Mouse (Mus musculus) heart, adult 8-10 months (tissue): Measurements from ENCODE around the gene Plekha6. TPM values are rescaled to one million over a fixed set of nuclear protein-coding genes. Genes with fewer than 3 reads are reported as not detected.
A peak's percentile ranks its signal among the peaks of the same experiment; 100 is the strongest.

Experiments used
- DNase-seq: peaks from one replicate; pipeline ENCODE4 v3.0.0; 2022; ENCODE audit warnings: low spot score
- total RNA-seq, 4 experiments: library from RNA; stranded (reverse); gene quantifications; 2 replicates each; pipeline ENCODE4 v1.2.4; 2022

Gene Plekha6
- total RNA-seq, 4 experiments from 2014 or later, result 55.8 to 74.3 (median 66.5) TPM

GRCm38 (mm10) chr1:133274163-133274562, 110.2 kb downstream of the Plekha6 start:
- DNase-seq, result no peak

DNA sequence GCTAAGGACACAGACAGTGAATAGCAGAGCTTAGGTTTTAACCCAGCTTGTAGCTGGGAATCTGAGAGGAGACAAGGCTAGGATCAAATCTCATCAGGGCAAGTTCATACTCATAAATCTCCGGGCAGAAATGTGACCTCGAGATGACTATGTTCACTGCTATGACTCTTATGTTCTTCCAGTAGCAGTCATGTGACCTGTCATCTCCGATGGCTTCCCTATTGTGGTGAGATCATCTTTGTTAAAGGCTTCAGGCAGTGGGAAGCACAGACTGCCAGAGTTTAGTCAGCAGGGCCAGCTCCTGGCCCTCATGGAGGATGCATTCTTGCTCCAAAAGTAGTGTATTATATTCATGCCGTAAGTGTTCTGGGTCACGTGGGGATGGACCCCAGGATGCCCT, 113.0 kb downstream of the Plekha6 start:
- DNase-seq, result no peak

DNA sequence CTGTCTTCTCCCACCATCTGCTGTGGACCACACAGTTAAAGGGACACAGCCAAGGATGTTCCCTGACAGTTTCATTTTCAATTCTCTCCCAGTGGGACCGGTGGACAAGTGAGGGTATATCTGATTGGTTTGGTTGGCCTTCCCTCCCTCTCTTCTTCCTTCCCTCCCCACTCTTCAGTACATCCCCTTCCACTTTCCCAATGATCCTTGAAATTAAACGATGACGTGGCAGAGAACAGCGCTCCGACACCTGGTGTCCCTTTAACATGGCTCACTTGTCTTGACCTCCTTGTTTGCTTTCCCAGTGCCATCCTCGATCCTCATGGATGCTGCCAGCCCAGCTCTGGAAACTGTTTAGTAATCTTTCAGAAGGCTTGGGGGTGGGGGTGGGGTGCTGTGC, 114.5 kb downstream of the Plekha6 start:
- no peak for DNase-seq

GRCm38 (mm10) chr1:133278946-133279631, 115.1 kb downstream of the Plekha6 start:
- DNase-seq, result no peak

DNA sequence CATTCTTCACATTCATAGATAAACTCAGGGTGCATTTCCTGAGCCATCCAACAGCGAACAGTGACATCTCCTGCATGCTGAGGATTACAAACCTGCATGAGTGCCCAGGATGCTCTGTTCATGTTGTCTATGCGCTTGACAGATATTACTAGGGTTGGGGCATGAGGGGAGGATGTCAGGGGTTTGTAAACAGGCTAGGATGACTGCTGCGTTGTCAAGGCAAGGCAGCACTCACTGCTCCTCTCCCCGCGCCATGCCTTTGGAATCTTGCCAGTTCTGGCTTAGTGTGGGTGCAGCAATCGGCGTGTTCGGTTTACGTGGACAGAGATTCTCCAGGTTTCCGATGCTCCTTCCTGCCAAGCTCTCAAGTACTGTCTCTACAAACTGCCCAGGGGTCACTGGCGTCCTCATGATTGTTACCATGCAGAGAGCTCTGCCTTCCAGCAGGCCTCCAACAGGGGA, 115.7 kb downstream of the Plekha6 start:
- no peak for DNase-seq

DNA sequence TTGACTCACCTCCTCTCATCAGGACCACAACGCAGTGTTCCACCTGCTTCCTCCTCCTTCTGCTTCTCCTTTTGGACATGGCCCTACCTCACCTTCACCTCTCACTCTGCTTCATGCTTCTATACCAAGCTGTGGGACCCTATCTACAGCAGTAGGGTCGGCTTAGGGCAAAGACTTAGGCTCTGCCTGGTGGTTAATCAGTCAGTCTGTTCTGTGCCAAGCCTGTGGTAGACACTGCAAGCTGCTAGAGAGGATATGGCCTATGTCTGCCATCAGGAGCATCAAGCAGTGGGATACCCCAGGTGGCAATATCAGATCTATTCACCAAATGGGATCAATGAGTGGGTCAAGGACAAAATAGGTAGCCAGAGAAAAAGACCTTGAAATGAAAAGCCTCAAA, 116.5 kb downstream of the Plekha6 start:
- DNase-seq, result no peak

DNA sequence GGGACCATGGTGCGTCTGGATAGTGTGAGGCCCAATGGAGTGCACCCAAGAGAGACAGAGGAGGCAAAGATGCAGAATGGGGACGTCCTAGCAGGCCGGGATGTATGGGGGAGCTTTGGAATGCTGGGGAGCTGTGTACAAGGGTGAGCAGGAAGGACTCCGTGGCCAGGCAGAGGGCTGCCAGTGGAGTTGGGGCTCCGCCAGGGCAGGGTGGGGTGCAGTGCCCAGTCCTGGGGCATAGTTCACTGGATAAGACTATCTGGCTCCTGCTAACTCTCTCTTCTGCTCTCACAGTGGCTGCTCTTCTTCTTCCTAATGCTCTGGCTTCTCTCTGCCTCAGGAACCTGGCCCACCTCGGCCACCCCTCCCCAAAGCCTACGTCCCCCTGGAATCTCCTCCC, 121.9 kb downstream of the Plekha6 start:
- DNase-seq, result no peak

- no peak for DNase-seq
Measured at GRCm38 (mm10) chr1:133287051-133287450, 123.0 kb downstream of the Plekha6 start.

DNA sequence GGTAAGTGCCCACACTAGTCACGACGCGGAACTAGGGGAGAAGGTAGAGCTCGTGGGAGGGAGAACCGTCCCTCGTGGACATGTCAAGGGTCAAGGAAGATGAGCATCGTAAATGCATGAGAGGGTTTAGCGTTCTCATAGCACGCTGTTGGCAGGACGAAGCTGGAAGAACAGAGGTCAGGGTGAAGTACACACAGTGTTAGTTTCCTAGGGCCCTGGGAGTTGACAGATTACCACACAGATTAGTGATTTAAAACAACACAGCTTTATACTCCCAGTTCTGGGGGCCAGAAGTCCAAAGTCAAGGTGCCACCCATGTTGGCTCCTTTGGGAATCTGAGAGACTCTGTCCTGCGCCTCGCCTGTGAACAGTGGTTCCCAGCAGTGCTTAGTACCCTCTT, 123.9 kb downstream of the Plekha6 start:
- DNase-seq, result no peak

DNA sequence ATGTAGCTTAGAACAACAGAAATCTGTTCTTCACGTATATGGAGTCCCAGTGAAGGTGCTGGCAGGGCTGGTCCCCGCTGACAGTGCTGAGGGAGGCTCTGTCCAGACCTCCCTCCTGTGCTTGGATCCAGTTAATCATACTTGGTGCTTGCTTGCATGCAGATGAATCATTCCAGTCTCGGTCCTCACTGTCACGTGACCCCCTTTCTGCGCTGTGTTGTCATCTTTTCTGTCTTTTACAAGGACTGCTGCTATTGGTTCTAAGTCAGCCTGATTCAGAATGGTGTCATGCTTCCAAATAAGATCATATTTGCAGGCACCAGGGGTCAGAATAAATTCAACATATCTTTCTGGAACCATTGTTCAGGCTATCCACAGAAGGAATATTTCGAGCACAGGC, 127.9 kb downstream of the Plekha6 start:
- DNase-seq, result no peak

DNA sequence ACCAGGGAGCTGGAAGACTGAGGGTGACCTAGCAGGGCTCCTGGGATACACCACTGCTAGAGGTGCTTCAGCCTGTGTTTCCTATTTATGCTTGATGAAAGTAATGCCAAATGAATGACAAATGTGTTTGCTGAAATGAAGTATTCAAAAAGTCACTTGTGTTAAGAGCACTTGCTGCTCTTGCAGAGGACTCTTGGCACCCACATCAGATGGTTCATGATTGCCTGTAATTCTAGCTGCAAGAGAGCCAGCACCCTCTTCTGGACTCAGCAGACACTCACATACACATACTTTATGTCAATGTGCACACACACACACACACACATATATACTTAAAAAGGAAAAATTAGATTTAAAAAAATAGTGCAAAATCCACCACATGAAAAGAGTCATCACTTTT, 128.6 kb downstream of the Plekha6 start:
- DNase-seq, result no peak

GRCm38 (mm10) chr1:133296376-133296775, 132.4 kb downstream of the Plekha6 start:
- peak; percentile 72 for DNase-seq

GRCm38 (mm10) chr1:133298816-133299215, 134.8 kb downstream of the Plekha6 start:
- DNase-seq, result no peak

- peak; percentile 46 for DNase-seq
Measured at GRCm38 (mm10) chr1:133302540-133302939, 138.5 kb downstream of the Plekha6 start.

DNA sequence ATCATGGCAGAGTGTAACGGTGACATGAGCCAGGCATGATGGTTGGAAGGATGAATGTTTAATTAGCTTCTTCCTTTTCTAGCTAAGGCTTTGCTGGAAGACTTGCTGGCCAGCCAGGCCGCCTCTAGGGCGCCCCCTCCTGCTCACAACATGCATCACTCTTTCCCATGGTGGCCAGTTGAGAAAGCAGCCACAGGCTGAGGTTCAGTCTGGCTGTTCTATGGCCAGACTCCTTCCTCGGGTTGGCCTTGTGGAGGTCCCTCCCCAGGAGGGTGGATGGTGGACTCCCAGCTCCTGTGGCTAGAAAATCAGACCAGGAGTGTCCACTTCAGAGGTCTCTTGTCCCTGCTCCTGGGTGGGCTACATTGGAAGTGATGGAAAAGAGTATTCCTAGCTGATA, 142.8 kb downstream of the Plekha6 start:
- peak; percentile 73 for DNase-seq

GRCm38 (mm10) chr1:133307318-133307717, 143.3 kb downstream of the Plekha6 start:
- peak; percentile 58 for DNase-seq

DNA sequence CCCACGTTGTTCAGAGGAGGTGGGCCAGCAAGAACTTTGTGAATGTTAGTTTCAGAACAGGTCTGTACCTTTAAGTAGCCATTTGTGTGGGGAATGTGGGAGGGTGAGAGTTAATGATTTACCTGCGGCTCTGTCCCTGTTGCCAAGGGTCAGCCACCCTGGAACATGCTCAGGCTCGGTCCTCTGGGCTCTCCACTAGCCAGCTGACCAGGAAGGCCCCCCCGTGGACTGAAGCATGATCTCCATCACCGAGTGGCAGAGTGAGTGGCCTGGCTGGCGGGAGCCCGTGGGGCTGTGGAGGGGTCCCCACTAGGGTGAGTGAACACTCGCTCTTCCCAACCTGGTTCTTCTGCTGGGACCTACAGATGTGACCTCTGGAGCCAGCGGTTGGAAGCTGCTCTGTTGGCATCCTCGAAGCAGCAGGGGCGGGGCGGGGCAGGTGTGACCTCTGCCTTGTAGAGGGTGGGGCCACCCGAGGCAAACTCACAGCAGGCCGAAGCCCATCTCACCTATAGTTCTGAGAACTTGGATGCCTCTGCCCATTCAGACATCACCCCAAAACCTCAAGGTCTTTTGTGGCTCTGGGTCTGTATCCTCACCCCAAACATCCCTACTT, 145.8 kb downstream of the Plekha6 start, which contains the start of gene Golt1a:
Gene Golt1a, plus strand, starts transcription at position 149 of the 616 bp plus-strand sequence.
- no peak for DNase-seq

- no peak for DNase-seq
Measured at GRCm38 (mm10) chr1:133311240-133311639, 147.2 kb downstream of the Plekha6 start.

- DNase-seq, result no peak
Measured at GRCm38 (mm10) chr1:133311946-133312345, 147.9 kb downstream of the Plekha6 start.

DNA sequence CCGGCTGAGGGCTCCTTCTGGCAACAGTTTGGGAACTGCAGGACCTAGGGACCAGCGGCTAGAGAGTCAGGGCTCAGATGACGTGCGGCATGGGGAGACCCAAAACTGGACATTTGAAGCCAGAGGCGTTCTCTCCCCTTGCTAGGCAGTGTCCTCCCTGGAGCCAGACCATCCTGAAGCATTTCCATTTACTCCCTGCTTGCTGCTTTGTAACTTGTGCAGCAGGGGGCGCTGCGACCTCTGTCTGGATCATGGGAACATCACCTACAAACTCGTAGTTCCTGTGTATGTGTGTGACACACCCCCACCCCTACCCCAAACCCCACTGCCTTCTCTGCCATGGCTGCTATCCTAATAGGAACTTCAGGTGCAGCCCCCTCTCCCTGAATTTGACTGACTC, 150.4 kb downstream of the Plekha6 start:
- peak; percentile 24 for DNase-seq

GRCm38 (mm10) chr1:133315775-133316174, 151.8 kb downstream of the Plekha6 start:
- no peak for DNase-seq

DNA sequence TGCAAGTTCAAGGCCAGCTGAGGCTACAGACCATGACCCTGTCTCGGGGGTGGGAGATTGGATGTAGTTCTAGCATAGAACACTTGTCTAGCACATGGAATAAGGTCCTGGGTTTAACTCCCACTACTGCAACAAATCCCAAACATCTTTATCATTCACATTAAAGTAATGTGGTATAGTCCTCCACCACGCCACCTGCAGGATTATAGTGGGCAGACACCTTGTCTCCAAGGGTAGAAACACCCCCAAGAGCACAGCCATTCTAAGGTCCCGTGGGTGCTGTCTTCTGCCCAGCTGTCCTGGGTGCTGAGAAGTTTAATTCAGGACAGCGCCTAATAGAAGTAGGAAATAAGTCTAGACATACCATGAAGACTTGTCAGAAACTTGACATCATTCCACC, 152.6 kb downstream of the Plekha6 start:
- no peak for DNase-seq

- no peak for DNase-seq
Measured at GRCm38 (mm10) chr1:133317149-133317548, 153.1 kb downstream of the Plekha6 start.
